Mouse (Mus musculus) thymus, postnatal 4 days (tissue): ENCODE measurements around the gene Mgat2.
"Not testable (repeated sequence)": the region's sequence is repeated elsewhere in the genome, so short reads cannot be mapped to it uniquely, and the experiment has no call there.

Experiments
- DNase-seq: peaks from one replicate; pipeline ENCODE4 v3.0.0; 2021

Gene Mgat2

DNA sequence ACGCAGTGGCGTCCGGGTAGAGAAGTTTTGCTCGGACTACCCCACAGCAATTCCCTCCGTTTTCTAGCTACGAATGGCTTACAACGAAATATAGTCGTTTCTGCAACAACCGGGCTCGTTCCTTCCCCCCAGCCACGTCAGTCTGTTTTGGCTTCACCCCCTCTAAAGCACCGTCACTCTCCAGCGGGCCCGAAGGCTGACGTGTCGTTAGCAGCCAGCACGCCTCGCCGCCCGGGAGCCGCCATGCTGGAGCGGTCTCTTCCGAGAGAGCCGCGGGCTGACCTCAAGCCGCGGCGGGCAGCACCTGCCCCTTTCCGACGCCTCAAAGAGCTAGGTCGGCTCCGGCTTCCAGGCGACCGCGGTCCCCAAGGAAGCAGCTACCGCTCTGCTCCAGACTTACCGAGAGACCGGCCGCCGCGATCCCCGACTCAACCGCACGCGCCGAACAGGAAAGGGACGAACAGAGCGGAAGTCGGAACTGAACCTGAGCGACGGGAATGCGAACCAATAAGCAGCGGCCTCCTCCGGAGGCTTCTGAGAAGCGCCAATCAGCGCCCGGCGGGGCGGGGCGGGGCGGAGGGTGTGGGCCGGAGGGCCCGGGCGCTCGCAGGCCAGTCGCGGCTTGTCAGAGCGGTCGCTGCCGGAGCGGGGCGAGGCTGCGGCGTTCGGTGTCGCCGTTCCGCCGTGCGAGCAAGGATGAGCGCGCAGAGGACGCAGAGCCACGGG is at the start of gene Mgat2, which contains the start of gene Rpl36al:
Gene Mgat2 (plus strand): TSS at position 575 of the 726 bp plus-strand sequence.
Gene Rpl36al (minus strand): TSS at position 501 of the 726 bp plus-strand sequence.
- DNase-seq: peak; percentile 99

DNA sequence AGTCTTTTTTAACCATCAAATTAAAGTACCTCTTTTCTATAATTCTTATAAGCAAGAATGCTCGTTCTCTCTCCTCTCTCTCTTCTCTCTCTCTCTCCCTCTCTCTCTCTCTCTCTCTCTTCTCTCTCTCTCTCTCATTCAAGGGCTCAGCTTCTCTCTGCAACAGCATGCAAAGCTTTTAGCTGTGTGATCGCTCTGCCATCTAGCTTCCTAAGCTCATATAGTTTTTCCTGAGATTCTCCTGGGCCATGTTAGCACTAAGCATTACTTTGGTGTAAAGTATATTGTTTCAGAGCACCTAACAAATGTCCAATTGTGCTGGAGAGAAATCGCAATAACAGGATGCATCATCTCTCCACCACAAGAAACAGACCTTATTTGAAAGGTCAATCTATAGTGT is 44.8 kb upstream of the Mgat2 start:
- no peak for DNase-seq

DNA sequence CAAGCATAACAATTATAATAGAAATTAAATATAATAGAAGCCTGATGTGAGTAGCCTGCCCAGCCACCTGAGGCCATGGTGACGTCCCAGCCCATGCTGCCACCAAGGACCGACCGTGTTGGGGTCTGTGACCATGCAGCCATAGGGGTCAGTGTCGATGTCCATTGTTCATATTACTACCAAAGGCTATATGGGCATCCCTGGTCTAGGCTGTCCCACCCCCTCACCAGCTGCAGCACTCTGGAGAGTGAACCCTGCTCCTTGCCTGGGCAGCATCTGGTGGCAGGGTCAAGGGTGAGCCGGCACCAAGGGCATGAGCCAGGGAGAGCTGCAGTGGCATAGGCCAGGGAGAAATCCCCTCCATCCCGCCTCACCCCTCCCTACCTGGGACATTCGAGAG is 44.1 kb upstream of the Mgat2 start:
- DNase-seq: no peak

DNA sequence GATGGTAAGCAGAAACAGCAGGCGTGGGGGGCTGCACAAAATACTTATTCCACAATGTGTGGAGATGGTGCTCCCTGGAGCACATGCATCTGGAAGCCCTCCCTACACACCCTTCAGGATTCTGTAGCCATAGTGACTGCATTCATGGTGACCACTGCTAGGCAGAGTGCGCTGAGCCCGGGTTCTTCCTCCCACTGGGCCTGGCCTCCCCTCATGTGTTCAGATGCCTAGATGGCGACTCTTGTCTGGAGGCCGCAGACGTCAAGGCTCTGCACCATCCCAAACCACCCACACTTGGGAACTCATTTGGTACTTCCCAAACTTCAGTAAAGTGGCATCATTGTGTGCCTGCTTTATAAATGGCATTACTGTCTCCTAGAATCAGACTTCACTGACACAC is 40.5 kb upstream of the Mgat2 start:
- DNase-seq: no peak

DNA sequence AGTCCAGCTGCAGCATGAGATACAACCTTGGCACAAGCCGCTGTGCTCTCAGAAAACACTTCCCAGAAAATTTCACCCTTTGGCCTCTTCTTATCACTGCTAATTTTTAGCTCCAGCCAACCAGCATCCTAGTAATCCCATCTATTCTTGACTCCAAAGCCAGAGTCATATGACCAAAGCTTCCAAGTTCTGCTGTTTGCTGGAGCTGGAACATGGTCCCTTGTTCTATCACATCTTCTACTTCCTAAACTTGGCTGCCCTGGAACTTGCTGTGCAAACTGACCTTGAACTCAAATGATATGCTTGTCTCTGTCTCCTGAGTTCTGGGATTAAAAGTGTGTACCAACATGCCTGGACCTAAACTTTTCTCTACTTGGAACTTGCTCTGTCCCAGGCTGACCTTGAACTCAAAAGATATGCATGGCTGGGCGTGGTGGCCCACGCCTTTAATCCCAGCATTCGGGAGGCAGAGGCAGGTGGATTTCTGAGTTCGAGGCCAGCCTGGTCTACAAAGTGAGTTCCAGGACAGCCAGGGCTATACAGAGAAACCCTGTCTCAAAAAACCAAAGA is 36.7 kb upstream of the Mgat2 start:
- DNase-seq: no peak

DNA sequence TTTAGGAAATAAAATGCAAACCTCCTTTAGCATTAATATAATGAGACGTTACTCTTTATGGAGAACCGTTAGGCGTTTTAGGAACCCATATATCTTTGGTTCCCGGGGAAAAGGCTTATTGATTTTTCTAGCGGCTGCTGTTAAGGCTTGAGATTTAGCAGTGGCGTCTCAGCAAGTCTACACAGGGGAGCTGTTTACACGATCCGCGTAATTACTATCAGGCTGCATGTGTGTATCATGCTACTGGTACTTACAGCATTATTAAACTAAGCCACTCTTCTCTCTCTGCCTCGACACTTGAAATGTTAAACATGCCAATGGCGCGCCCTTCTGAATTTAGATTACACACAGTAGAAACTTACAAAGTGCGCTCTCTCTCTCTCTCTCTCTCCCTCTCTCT is 33.9 kb upstream of the Mgat2 start:
- no peak for DNase-seq

DNA sequence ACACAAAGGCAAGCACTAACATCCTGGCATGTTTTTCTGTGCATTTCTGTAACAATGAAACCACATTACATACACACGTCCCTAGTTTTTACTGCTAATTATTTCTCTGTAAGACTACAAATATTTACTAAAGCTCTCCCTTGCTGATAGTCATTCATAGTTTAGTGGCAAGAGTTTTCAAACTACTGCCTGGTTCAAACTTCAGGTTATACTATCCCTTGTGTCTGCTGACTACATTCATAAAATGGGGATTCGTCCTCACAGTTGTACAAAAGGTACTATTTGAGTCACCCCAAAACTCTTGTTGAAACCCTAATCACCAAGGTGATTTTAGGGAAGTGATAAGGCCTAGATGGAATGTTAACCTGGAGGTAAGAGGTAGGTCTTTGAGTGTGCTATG is 28.0 kb upstream of the Mgat2 start:
- no peak for DNase-seq

DNA sequence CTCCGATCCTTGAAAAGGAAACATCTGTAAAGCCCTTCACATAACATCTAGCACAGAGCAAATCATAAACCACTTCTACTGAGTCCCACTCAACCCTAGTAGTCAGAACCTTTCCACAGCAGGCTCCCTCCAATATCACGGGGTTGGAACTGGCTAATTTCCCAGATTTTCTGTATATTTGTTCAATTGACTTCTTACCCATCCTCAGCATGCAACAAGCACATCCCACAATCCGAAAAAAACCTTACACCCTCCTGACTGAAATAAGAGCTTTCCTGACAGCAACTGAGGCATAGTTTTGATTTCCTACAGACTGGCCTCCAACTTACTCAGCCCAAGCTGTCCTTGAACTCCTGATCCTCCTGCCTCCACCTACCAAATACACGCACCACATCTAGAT is 27.5 kb upstream of the Mgat2 start:
- no peak for DNase-seq

DNA sequence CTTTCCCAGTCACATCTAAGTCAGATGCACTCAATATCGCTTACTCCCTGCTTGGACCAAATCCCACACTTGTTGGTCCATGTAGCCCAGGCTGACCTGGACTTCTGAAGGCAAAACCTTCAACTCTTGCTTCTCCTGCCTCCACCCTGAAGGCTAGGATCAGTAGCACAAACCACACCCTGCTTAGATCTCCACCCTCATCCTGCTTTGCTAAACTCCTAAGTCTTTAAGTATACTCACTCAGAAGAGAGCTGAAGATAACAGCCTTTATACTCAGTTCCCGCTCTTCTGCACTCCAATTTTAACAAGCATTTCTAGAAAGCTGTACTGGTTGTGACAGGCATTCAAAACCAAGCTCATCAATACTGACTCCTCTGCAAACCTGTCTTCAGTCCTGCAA is 26.9 kb upstream of the Mgat2 start:
- no peak for DNase-seq

DNA sequence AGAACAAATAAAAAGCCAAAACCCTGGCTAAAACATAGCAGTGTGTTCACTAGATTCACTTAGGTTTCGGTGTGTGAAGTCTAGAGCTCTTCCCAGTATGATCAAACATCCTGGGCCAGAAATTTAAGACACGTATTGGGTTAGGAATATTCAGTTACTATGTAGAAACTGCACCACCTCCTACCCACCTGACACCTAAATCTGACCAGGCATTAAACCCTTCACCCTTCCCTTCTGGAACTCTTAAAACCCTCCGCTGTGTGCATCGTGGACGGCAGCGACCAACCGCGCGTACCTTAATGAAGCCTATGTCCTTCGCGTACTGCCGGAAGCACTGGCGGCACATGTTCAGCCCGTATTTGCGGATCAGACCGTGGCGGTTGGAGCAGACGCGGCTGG is 25.6 kb upstream of the Mgat2 start:
- no peak for DNase-seq

DNA sequence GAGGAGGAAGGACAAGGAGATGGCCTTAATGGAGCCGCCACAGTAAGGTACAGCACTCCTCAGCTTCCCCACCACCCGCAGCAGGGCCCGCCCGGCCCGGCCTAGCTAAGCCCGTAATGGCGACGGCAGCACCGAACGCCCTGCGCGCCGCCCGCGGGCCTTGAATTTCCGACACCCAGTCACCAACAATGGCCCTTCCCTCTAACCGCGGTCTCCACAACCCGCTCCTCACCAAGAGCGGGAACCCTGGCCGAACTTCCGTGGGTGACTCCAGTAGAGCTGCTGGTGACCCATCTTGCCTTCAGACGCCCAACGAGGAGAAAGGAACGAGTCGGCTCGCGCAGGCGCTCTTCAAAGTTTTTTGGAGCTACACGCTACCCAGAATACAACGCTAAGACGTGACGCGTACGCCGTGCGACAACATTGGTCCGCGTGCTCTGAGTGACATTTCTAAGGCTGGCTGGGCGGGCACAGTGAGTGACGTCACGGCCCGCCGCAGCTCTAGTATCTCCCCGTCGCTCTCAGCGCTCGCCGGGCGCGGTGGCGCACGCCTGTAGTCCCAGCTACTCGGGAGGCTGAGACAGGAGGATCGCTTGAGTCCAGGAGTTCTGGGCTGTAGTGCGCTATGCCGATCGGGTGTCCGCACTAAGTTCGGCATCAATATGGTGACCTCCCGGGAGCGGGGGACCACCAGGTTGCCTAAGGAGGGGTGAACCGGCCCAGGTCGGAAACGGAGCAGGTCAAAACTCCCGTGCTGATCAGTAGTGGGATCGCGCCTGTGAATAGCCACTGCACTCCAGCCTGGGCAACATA is 25.0 kb upstream of the Mgat2 start, which contains the start of gene Rps29:
Gene Rps29 (minus strand): TSS at position 422 of the 813 bp plus-strand sequence.
- peak; percentile 96 for DNase-seq

DNA sequence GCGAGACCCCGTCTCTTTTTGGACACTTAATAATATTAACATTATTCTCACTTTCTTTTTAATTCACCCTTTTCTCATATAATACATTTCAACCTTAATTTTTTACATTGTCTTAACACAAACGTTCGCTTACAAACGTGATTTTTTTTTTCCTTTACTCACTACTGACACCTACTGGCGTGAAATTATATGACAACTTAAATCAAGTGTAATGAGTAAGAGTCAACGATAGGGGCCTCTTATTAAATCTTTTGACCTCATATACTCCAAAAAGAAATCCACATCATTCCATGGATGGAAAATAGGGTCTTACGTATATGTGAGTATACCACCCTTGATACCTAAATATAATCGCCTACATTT is 24.4 kb upstream of the Mgat2 start:
- peak; percentile 18 for DNase-seq

DNA sequence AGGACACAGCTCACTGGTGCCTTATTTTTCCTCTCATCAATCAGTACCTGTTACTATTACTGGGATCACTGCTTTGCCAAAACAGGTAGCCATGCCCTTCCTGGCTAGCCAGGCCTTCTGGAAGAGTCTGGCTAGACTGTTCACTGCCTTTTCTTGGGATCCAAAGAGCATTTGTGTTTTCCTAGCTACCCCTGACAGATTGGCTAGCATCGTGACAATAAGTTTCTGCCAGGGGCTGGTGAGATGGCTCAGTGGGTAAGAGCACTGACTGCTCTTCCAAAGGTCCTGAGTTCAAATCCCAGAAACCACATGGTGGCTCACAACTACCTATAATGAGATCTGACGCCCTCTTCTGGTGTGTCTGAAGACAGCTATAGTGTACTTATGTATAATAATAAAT is 23.3 kb upstream of the Mgat2 start:
- not testable (repeated sequence) for DNase-seq

DNA sequence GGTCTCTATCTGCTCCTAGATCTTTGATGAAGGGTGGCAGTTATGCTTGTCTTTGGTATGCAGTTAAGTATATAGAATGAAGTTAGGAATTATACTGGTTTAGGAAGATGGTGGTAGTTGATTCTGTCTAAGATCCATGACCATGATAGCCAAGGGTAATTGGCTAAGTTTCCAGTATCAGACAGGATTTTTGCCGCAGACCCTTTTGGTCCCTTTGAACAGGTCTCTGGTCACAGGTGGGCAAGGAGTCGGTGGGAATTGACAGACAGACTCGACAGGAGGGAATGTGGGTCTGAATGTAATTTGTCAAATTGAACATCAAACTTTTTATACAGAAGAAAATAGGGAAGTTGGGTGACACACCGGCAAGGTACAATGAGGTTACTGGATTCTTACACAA is 20.4 kb upstream of the Mgat2 start:
- DNase-seq: not testable (repeated sequence)

DNA sequence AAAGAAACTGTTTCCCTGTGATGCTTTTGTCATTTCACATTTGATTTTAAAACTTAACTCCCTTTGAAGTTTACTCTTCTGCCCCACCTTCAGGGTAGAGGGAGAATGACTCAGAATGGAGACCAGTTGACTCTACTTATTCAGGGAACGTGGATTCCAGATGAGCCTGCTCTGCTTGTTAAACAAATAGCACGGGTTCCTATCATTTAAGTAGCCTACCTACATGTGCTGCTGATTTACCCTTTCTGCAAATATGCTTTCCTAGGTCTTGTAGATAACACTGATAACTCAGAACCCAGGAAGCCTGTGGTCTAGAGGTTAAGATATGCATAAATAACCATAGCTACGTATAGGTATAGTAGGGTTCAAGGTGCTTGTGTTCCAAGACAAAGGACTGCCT is 19.1 kb upstream of the Mgat2 start:
- no peak for DNase-seq

DNA sequence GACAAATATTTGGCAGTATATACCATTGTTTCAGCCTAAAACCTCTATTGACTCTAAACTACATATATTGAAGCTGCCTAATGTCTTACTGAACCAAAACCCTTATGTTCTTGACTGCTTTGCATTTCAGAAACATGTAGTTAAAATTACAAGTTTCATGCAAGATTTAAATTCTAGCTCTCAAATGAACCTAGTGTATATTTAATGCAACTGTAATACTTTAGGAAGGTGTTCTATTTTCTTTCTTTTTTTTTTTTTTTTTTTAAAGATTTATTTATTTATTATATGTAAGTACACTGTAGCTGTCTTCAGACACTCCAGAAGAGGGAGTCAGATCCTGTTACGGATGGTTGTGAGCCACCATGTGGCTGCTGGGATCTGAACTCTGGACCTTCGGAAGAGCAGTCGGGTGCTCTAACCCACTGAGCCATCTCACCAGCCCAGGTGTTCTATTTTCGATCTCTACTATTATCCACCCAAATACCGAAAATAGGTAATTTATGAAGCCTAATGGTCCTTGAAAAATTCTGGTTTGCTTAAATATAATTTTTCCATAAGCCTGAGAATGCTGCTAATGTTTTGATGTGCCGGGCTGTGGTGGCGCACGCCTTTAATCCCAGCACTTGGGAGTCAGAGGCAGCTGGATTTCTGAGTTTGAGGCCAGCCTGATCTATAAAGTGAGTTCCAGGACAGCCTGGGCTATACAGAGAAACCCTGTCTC is 16.9 kb upstream of the Mgat2 start:
- not testable (repeated sequence) for DNase-seq

DNA sequence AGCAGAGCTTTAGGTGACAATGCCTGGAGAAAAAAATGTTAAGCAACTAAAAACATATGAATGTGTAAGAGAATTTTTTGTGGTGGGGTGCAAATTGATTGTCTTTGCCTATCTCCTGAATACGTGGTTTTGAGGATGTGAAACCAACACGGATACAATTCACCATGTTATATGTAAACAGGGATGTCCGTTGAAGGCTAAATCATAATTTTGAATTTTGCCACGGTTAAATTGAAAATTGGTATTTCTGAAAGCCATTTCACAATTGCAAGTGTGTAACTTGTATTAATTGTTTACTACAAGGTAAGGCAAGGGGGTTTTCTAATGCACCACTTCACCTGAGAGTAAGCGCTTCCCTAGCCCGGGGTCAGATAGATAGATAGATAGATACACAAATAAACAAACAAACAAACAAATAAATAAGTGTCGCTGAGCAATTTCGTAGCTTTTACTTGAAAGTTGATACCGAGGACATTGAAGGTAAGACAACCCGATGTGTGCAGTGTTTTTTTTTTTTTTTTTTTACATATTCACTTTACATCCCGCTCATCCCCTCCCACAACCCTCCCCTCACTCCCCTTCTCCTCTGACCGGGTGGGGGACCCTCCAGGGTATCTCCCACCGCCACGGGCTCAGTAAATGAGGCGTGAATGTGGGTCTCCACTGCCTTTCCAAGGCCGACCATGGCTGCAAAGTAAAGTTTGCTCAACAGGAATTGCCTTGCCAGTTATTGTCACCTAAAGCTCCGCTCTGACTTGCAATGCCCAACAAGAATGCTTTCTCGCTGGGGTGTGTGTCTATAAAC is 16.1 kb upstream of the Mgat2 start:
- DNase-seq: no peak

DNA sequence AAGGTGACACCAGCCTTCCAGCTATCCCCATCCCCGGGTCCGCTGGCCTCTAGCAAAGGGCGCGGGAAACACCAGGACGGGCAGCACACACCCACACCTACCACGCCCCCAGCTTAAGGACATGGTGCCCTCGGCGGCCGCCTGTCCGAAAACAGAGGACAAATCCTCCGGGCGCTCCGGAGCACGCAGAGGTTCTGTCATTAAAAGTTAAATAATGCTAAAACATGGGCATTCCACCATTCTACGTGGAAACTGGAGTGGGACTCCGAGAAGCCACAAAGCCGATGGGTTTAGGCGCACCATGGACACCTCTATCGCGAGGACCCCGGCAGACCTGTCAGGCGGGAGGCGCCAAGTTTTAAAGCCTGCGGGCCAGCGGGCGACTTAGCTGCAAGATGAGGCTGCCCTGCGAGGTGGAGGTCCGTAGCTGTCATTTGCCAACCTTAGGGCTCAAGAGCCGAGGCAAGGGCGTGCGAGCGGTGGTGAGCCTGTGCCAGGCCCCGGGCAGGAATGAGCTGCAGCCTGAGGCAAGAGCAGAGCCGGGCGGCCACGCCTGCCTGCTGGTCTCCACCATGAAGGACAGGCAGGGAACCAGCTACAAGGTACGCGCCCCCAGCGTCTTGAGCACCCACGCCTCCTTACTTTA is 15.4 kb upstream of the Mgat2 start, which contains the start of gene Lrr1:
Gene Lrr1 (plus strand): TSS at position 354 of the 646 bp plus-strand sequence.
- peak; percentile 88 for DNase-seq

DNA sequence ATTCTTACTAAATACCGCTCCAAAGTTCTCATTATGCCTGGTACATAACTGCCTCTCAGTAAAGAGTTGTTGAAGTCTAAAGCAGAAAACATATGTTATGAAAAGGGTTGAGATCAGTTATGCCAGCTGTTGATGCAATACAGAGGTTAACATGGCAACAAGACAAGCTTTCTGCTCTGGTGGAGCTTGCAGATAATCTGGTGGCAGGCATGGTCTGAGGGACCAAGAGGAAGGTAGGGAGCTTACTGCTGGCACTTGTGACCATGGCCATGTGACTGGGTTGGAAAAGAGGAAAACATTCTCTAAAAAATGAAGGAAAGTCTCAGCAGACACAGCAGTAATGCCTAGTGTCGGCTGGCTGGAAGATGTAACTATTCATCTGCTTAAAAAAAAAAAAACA is 12.7 kb upstream of the Mgat2 start:
- DNase-seq: no peak

DNA sequence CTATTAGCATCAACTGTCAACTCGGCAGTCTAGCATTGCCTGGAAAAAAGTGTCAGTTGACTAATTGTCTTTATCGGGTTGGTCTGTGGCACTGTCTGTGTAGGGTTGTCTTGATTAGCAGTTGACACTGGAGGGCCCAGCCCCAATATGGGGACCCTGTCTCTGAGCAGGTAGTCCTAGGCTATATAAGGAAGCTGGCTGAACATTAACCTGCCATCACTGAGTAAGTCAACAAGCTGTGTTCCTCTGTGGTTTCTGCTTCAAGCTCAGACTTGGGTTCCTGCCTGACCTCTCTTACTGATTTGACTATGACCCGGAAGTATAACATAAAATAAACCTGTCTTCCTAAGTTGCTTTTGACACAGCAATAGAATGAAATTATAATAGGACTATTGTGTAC is 8.0 kb upstream of the Mgat2 start:
- DNase-seq: no peak

DNA sequence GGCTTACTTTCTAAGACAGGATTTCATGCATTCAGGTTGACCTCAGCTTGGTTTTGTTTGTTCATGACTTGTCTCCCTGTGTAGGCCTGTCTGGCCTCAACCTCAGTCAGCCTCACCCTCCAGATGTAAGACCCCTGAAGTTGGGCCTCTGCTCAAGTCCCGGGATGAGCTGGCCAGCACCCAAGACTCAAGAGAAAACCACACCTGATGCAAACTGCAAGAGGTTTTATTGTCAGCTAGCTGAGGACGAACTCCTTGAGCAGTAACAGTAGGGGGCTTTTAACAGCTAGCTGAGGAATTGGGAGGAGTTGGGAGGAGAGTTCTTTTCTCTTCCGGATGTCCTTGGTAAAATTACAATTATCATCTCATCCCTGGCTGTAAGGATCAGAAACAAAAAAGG is 6.4 kb upstream of the Mgat2 start:
- no peak for DNase-seq

DNA sequence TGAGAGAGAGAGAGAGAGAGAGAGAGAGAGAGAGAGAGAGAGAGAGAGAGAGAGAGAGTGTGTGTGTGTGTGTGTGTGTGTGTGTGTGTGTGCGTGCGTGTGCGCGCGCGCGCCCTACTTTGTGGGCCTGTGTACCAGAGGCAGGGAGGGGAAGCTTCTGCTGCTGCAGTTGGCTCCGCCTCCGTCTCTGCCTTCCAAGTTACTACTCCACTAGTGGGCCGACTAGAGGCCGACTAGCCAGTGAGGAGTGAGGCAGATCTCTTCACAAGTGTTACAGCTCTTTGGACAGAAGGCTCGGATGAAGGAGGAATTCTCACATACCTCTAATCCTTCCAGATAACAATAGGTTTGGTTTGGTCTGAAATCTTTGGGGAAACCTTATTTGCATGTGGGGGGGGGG is 4.6 kb upstream of the Mgat2 start:
- no peak for DNase-seq
